Mouse (Mus musculus) gastrocnemius, postnatal 4 days (tissue): ENCODE results near the gene Gypa. TPM values are rescaled to one million over a fixed set of nuclear protein-coding genes. Genes with fewer than 3 reads are reported as not detected.
A peak's percentile ranks its signal among the peaks of the same experiment; 100 is the strongest.

Experiments used
- DNase-seq, 2 experiments: peaks; one replicate each; pipeline ENCODE4 v3.0.0; 2021 to 2022; ENCODE audit warnings: low spot score in 2 of 2, mixed read lengths in 2 of 2
- long read RNA-seq, 2 experiments: library from polyadenylated mRNA; stranded (forward); transcript quantifications; one replicate each; pipeline ENCODE4 v2.0.0; 2021
- total RNA-seq, 2 experiments: library from RNA; stranded (reverse); gene quantifications; 2 replicates each; pipeline ENCODE4 v1.2.3; 2021

The Gypa gene
- under 1 TPM; 0.76 to 0.83 TPM for total RNA-seq
- long read RNA-seq, experiment 1: 0 reads
- long read RNA-seq, experiment 2, partial matches to known transcripts: 1 of 3 reads
- long read RNA-seq, experiment 2, other reads (novel, unspliced or antisense): 1 of 3 reads

GRCm38 (mm10) chr8:80493523-80494345, at the start of gene Gypa:
Gene Gypa, plus strand, starts transcription at chr8:80493781.
- no peak for DNase-seq

- DNase-seq: no peak
These were observed 49.0 kb upstream of the Gypa start for GRCm38 (mm10) chr8:80444534-80445072.

GRCm38 (mm10) chr8:80447217-80447616, 46.4 kb upstream of the Gypa start:
- DNase-seq: no peak

GRCm38 (mm10) chr8:80451938-80452690, 41.5 kb upstream of the Gypa start:
- no peak for DNase-seq

- DNase-seq: no peak
These were observed 30.1 kb upstream of the Gypa start for GRCm38 (mm10) chr8:80463450-80463917.

GRCm38 (mm10) chr8:80474971-80475370, 18.6 kb upstream of the Gypa start:
- DNase-seq: no peak

GRCm38 (mm10) chr8:80478156-80478555, 15.4 kb upstream of the Gypa start:
- DNase-seq: no peak

GRCm38 (mm10) chr8:80479129-80479528, 14.5 kb upstream of the Gypa start:
- DNase-seq: no peak

GRCm38 (mm10) chr8:80482173-80482572, 11.4 kb upstream of the Gypa start:
- DNase-seq: no peak

GRCm38 (mm10) chr8:80482822-80483774, 10.5 kb upstream of the Gypa start:
- no peak for DNase-seq

- no peak for DNase-seq
These were observed 2.0 kb upstream of the Gypa start for GRCm38 (mm10) chr8:80491562-80491961.

- peak in 1 of 2 experiments; percentile 42 for DNase-seq
These were observed 567 bp upstream of the Gypa start for GRCm38 (mm10) chr8:80492987-80493441.

- DNase-seq: no peak
These were observed 722 bp downstream of the Gypa start for GRCm38 (mm10) chr8:80494346-80494660.

- no peak for DNase-seq
These were observed 1.2 kb downstream of the Gypa start for GRCm38 (mm10) chr8:80494819-80495218.

GRCm38 (mm10) chr8:80495527-80495926, 1.9 kb downstream of the Gypa start:
- DNase-seq: no peak

- DNase-seq: no peak
These were observed 3.7 kb downstream of the Gypa start for GRCm38 (mm10) chr8:80497323-80497722.

- DNase-seq: no peak
These were observed 6.7 kb downstream of the Gypa start for GRCm38 (mm10) chr8:80500244-80500643.

GRCm38 (mm10) chr8:80500773-80501172, 7.2 kb downstream of the Gypa start:
- no peak for DNase-seq

- DNase-seq: no peak
These were observed 7.7 kb downstream of the Gypa start for GRCm38 (mm10) chr8:80501283-80501682.
